Mouse (Mus musculus): ENCODE measurements around the gene Hrasls5.

- TF ChIP-seq POLR2A (IDR thresholded peaks at IDR 0.05; ENCODE audit: low read depth, low read length) (no peak), CTCF (IDR thresholded peaks at IDR 0.05; ENCODE audit: borderline replicate concordance, insufficient read depth, low read length) (no peak)
These were observed 4.7 kb downstream of the Hrasls5 start for GRCm38 (mm10) chr19:7617085-7617484.
